Mouse (Mus musculus) hindbrain, postnatal 0 days (tissue): Measurements from ENCODE around the gene Lin7b. TPM values are rescaled to one million over a fixed set of nuclear protein-coding genes. Genes with fewer than 3 reads are reported as not detected.

Source experiments
- ATAC-seq: fragments of 200-750 bp; cut with Nextera tagmentation; 2 replicates; pipeline ENCODE4 v1.8.0; 2017; ENCODE audit warnings: mild to moderate bottlenecking, moderate TSS enrichment, moderate library complexity
- DNase-seq: peaks from one replicate; pipeline ENCODE4 v3.0.0-alpha.2; 2015; ENCODE audit warnings: low spot score
- H3K27ac ChIP-seq: fragments of 300-500 bp; sonication (generic); 2 replicates; pipeline ENCODE4 v1.5.1; 2014; ENCODE audit warnings: mild to moderate bottlenecking
- H3K27me3 ChIP-seq: fragments of 300-500 bp; sonication (generic); 2 replicates; pipeline ENCODE4 v1.6.1; 2014; ENCODE audit warnings: low read length, mixed read lengths; ENCODE audit not compliant: insufficient read depth
- H3K36me3 ChIP-seq: fragments of 300-500 bp; sonication (generic); 2 replicates; pipeline ENCODE4 v1.6.1; 2014; ENCODE audit warnings: low read length, mixed read lengths; ENCODE audit not compliant: insufficient read depth
- H3K4me1 ChIP-seq: fragments of 300-500 bp; sonication (generic); 2 replicates; pipeline ENCODE4 v1.6.1; 2014; ENCODE audit warnings: antibody characterized with exemption, low read length, mixed read lengths; ENCODE audit not compliant: insufficient read depth
- H3K4me2 ChIP-seq: fragments of 300-500 bp; sonication (generic); 2 replicates; pipeline ENCODE4 v1.6.1; 2014; ENCODE audit warnings: low read depth, mild to moderate bottlenecking, low read length, moderate library complexity, mixed read lengths
- H3K4me3 ChIP-seq: fragments of 300-500 bp; sonication (generic); 2 replicates; pipeline ENCODE4 v1.5.1; 2014; ENCODE audit warnings: low read length
- H3K9ac ChIP-seq: fragments of 300-500 bp; sonication (generic); replicated peaks from 2 replicates; pipeline ENCODE4 v1.6.1; 2014; ENCODE audit warnings: mild to moderate bottlenecking, low read length, moderate library complexity, mixed read lengths
- H3K9me3 ChIP-seq: fragments of 300-500 bp; sonication (generic); 2 replicates; pipeline ENCODE4 v1.6.1; 2016; ENCODE audit warnings: low read length, mixed read lengths
- CTCF ChIP-seq: IDR thresholded peaks from 2 replicates; pipeline ENCODE4 v1.5.1; 2016; ENCODE audit warnings: antibody characterized with exemption, control low read depth, low read depth
- WGBS: fragments of 180-500 bp; shearing (Covaris S2); extraction: QIAGEN DNeasy Blood & Tissue Kit; methylation state at CpG from one replicate; pipeline ENCODE4 v1.1.7; 2014; 5-methylcytosine and 5-hydroxymethylcytosine counted together
- polyA plus RNA-seq: library from polyadenylated mRNA; unstranded; fragments of >200 nt; fragmentation: Nextera tagmentation; extraction: Ambion mirVana; gene quantifications from 2 replicates; pipeline ENCODE4 v1.2.1, GENCODE M21; 2015
- total RNA-seq: library from RNA; depleted of rRNA; stranded (reverse); fragments of >200 nt; gene quantifications from 2 replicates; pipeline ENCODE4 v1.2.3, GENCODE M21; 2014

Gene Lin7b
- total and polyA plus RNA-seq, 2 experiments from 2014 or later = 76.1 to 94.2 TPM

DNA sequence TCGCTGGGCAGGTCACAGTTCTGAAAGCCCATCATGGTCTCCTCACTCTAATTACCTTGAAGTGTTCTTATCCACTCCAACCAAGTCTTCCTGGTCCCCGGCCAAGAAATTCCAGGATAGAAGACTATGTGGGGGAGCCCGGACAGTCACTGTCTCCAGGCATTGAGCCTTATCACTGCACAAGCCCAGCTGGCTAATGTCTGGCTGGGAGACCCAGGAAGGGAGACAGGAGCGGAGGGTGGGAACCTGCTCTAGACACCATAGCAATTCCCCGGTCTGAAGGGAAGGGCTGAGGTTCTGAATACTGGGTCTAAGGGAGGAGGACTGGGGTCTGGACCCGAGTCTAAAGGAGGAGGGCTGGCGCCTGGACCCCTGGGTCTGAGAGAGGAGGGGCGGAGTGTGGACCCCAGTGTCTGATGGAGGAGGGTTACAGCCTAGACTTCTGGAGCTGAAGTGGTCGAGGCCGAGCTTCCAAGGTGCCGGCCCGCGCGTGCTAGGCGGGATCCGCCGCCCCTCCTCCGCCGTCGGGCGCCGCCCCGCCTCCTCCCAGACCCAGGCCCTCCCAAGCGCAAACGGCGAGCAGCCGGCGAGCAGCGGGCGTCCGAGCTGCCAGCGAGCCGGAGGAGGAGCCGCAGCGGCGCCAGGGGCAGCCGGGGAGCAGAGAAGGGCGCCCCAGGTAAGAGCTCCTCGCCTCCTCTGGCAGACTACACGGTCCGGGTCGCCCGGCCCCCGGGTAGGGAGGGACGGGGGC, 42.9 kb upstream of the Lin7b start, which contains the start of gene Ntf5:
Gene Ntf5 (plus strand): TSS at position 583 of the 751 bp plus-strand sequence.
- Histone ChIP-seq H3K36me3 (no peaks in the 10 kb centered on the region), H3K4me1 (peaks cover 10% of the 10 kb centered on the region), H3K27ac (no peak within 1 kb of the TSS), H3K9me3 (no peaks in the 10 kb centered on the region), H3K27me3 (peaks cover 73% of the 10 kb centered on the region), H3K9ac (peak within 1 kb of the TSS; percentile 54), H3K4me2 (peak within 1 kb of the TSS; percentile 84), H3K4me3 (peak within 1 kb of the TSS; percentile 49)
- DNase-seq = peak; percentile 38
- ATAC-seq = peak; percentile 36; the same call in 1 of the 2 replicates
- TF ChIP-seq CTCF = no peak
- WGBS = 3% methylated on average over 37 of the region's 45 CpGs

DNA sequence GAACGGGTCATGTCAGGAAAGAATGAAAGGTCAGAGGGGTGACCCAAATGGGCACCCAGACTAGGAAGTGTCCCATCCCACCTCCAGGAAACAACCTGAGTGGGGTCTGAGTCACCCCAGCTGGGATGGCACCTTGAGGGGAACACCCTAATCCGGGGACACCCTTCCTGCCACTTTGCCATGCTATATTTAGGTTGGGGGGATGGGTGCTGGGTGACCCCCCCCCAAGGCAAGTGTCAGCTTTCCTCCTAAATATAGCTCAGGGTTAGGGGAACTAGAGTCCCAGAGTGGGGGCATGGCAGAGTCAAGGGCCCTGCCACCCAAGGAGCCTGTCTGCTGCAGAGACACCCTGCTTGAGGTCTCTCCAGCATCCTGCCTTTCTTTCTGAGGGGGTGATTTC, 42.0 kb upstream of the Lin7b start:
- H3K4me2 ChIP-seq = no peak overlapping the region
- WGBS = 77% methylated on average over 2 of the region's 2 CpGs
- no peak overlapping the region for H3K27ac ChIP-seq
- H3K9me3 ChIP-seq = no peaks in the 10 kb centered on the region
- H3K4me3 ChIP-seq = no peak overlapping the region
- H3K36me3 ChIP-seq = no peaks in the 10 kb centered on the region
- H3K4me1 ChIP-seq = peaks cover 10% of the 10 kb centered on the region
- no peak overlapping the region for H3K9ac ChIP-seq
- no peak for TF ChIP-seq CTCF
- DNase-seq (no peak), ATAC-seq (no peak)
- peaks cover 78% of the 10 kb centered on the region for H3K27me3 ChIP-seq

DNA sequence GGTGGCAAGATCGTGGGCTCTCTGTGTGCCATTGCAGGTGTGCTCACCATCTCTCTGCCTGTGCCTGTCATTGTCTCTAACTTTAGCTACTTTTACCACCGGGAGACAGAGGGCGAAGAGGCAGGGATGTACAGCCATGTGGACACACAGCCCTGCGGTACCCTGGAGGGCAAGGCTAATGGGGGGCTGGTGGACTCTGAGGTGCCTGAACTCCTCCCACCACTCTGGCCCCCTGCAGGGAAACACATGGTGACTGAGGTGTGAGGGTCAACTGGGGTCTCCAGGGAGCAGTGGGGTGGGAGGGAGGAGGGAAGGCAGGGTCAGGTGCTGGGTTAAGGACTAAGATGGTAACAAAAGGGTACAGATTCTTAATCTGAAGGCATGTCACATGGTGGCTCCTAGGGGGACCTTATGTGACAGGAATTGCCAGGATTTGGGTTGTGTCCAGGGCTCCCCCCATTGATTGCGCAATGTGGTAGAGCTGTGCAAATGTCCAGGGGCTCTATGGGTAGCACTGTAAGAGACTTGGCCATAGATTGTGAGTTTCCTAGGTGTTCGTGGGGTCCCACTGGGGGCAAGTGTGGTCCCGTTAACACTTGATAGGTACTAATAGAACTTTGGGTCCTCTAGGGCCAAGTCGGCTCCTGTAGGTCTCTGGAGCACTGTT, 39.2 kb upstream of the Lin7b start:
- WGBS = 90% methylated on average over 8 of the region's 8 CpGs
- TF ChIP-seq CTCF = no peak
- Histone ChIP-seq H3K27ac (no peak overlapping the region), H3K9me3 (no peaks in the 10 kb centered on the region), H3K4me1 (peaks cover 10% of the 10 kb centered on the region), H3K36me3 (no peaks in the 10 kb centered on the region), H3K4me2 (no peak overlapping the region), H3K27me3 (peaks cover 80% of the 10 kb centered on the region), H3K4me3 (no peak overlapping the region), H3K9ac (no peak overlapping the region)
- ATAC-seq = no peak
- no peak for DNase-seq

DNA sequence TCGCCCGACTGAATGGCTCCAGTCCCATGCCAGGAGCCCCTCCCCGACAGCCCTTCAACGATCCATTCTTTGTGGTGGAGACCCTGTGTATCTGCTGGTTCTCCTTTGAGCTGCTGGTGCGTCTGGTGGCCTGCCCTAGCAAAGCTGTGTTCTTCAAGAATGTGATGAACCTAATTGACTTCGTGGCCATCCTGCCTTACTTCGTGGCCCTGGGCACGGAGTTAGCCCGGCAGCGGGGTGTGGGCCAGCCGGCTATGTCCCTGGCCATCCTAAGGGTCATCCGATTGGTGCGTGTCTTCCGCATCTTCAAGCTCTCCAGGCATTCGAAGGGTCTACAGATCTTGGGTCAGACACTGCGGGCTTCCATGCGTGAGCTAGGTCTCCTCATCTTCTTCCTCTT, 38.6 kb upstream of the Lin7b start:
- ATAC-seq (no peak), DNase-seq (no peak)
- Histone ChIP-seq H3K4me2 (no peak overlapping the region), H3K4me3 (no peak overlapping the region), H3K9me3 (no peaks in the 10 kb centered on the region), H3K36me3 (no peaks in the 10 kb centered on the region), H3K27ac (no peak overlapping the region), H3K9ac (no peak overlapping the region), H3K27me3 (peaks cover 73% of the 10 kb centered on the region), H3K4me1 (peaks cover 7% of the 10 kb centered on the region)
- WGBS = 91% methylated on average over 17 of the region's 17 CpGs
- TF ChIP-seq CTCF = no peak

DNA sequence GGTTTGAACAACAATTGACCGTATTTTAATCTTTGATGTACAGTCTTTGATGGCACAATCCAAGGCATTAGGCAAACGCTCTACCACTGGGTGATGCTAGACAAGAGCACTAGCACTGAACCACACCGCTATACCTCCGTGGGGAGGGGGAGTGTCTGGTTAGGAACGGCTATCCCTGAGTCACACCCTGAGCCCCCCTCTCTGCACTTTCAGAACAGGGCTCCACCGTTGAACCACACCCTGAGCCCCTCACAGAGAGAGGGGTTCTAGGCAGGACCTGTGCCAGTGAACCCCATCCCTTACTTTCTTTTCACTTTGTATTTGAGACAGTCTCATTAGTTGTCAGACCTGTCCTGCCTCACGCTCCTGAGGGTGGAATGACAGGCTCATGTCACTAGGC, 38.0 kb upstream of the Lin7b start:
- TF ChIP-seq CTCF = no peak
- Histone ChIP-seq H3K4me3 (no peak overlapping the region), H3K36me3 (no peaks in the 10 kb centered on the region), H3K9ac (no peak overlapping the region), H3K27ac (no peak overlapping the region), H3K4me1 (peaks cover under 1% of the 10 kb centered on the region; the same call in 1 of the 2 replicates), H3K4me2 (no peak overlapping the region), H3K27me3 (peaks cover 67% of the 10 kb centered on the region), H3K9me3 (no peaks in the 10 kb centered on the region)
- no peak for DNase-seq
- 77% methylated on average over 7 of the region's 7 CpGs for WGBS
- no peak for ATAC-seq

DNA sequence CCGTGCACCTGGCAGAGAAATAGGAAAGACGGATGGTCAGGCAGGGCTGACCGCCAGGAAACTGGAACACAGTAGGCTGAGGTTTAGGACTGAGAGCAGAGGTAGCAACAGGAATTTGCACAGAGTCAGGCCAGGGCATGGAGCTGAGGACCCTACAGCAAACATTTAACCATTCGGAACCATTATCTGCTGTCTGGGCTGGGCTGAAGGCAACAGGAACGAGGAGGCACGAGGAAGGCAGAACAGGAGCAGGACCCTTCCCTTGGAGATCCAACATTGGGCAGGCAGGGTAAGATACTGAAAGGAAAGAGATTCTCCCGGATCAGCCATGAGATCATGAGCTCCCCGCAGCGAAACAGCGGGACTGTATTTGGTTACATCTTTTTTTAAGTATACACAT, 37.5 kb upstream of the Lin7b start:
- H3K4me3 ChIP-seq = no peak overlapping the region
- no peaks in the 10 kb centered on the region for H3K4me1 ChIP-seq
- H3K9ac ChIP-seq = no peak overlapping the region
- H3K36me3 ChIP-seq = no peaks in the 10 kb centered on the region
- no peak for TF ChIP-seq CTCF
- H3K27me3 ChIP-seq = peaks cover 64% of the 10 kb centered on the region
- no peaks in the 10 kb centered on the region for H3K9me3 ChIP-seq
- no peak overlapping the region for H3K27ac ChIP-seq
- ATAC-seq = no peak
- WGBS = 77% methylated on average over 10 of the region's 10 CpGs
- H3K4me2 ChIP-seq = no peak overlapping the region
- DNase-seq = no peak
